Mouse (Mus musculus) lung, embryonic 14.5 days (tissue): ENCODE results near the gene Adam30. TPM values are rescaled to one million over a fixed set of nuclear protein-coding genes. Genes with fewer than 3 reads are reported as not detected.

ENCODE experiments used
- ATAC-seq: fragments of 200-750 bp; cut with Nextera tagmentation; 2 replicates; pipeline ENCODE4 v1.8.0; 2017; ENCODE audit warnings: mild to moderate bottlenecking, moderate TSS enrichment, moderate library complexity; ENCODE audit not compliant: insufficient read depth
- DNase-seq: peaks from one replicate; pipeline ENCODE4 v3.0.0-alpha.2; 2015
- H3K27ac ChIP-seq: fragments of 300-500 bp; sonication (generic); 2 replicates; pipeline ENCODE4 v1.5.1; 2014; ENCODE audit warnings: low read depth, mild to moderate bottlenecking, moderate library complexity
- H3K27me3 ChIP-seq: fragments of 300-500 bp; sonication (generic); 2 replicates; pipeline ENCODE4 v1.6.1; 2014; ENCODE audit warnings: low read length, control low read depth; ENCODE audit not compliant: insufficient read depth
- H3K36me3 ChIP-seq: fragments of 300-500 bp; sonication (generic); 2 replicates; pipeline ENCODE4 v1.6.1; 2014; ENCODE audit warnings: control low read depth; ENCODE audit not compliant: insufficient read depth
- H3K4me1 ChIP-seq: fragments of 300-500 bp; sonication (generic); 2 replicates; pipeline ENCODE4 v1.6.1; 2014; ENCODE audit warnings: antibody characterized with exemption, control low read depth; ENCODE audit not compliant: insufficient read depth
- H3K4me2 ChIP-seq: fragments of 300-500 bp; sonication (generic); 2 replicates; pipeline ENCODE4 v1.6.1; 2014; ENCODE audit warnings: mild to moderate bottlenecking
- H3K4me3 ChIP-seq: fragments of 300-500 bp; sonication (generic); 2 replicates; pipeline ENCODE4 v1.5.1; 2014; ENCODE audit warnings: low read depth, low read length
- H3K9ac ChIP-seq: fragments of 300-500 bp; sonication (generic); 2 replicates; pipeline ENCODE4 v1.6.1; 2014
- H3K9me3 ChIP-seq: fragments of 300-500 bp; sonication (generic); 2 replicates; pipeline ENCODE4 v1.6.1; 2016; ENCODE audit warnings: low read depth, low read length, control low read depth
- CTCF ChIP-seq: IDR thresholded peaks from 2 replicates; pipeline ENCODE4 v1.5.1; 2016; ENCODE audit warnings: antibody characterized with exemption, low read depth
- WGBS: fragments of 180-500 bp; shearing (Covaris S2); extraction: QIAGEN DNeasy Blood & Tissue Kit; methylation state at CpG from one replicate; pipeline ENCODE4 v1.1.7; 2014; 5-methylcytosine and 5-hydroxymethylcytosine counted together
- polyA plus RNA-seq: library from polyadenylated mRNA; unstranded; fragments of >200 nt; fragmentation: Nextera tagmentation; extraction: Ambion mirVana; gene quantifications from 2 replicates; pipeline ENCODE4 v1.2.1, GENCODE M21; 2014

The Adam30 gene
- polyA plus RNA-seq, 1 experiment from 2014 or later, result not detected

- H3K36me3 ChIP-seq, result peaks cover 12% of the 10 kb centered on the region
- TF ChIP-seq CTCF, result no peak
- no peaks in the 10 kb centered on the region for H3K4me1 ChIP-seq
- H3K9ac ChIP-seq, result no peak overlapping the region
- no peaks in the 10 kb centered on the region for H3K9me3 ChIP-seq
- no peak overlapping the region for H3K4me2 ChIP-seq
- ATAC-seq, result no peak
- H3K27me3 ChIP-seq, result no peaks in the 10 kb centered on the region
- no peak for DNase-seq
- H3K4me3 ChIP-seq, result no peak overlapping the region
- H3K27ac ChIP-seq, result no peak overlapping the region
Measured at GRCm38 (mm10) chr3:98153460-98153859, 7.0 kb upstream of the Adam30 start.

GRCm38 (mm10) chr3:98156158-98156557, 4.3 kb upstream of the Adam30 start:
- 26% methylated on average over 4 of the region's 4 CpGs for WGBS
- no peak for ATAC-seq
- TF ChIP-seq CTCF, result no peak
- Histone ChIP-seq H3K9me3 (no peaks in the 10 kb centered on the region), H3K27ac (no peak overlapping the region), H3K4me3 (no peak overlapping the region), H3K4me1 (no peaks in the 10 kb centered on the region), H3K4me2 (no peak overlapping the region), H3K36me3 (no peaks in the 10 kb centered on the region), H3K9ac (no peak overlapping the region), H3K27me3 (no peaks in the 10 kb centered on the region)
- no peak for DNase-seq

GRCm38 (mm10) chr3:98157073-98157472, 3.4 kb upstream of the Adam30 start:
- 55% methylated on average over 2 of the region's 2 CpGs for WGBS
- no peak for DNase-seq

GRCm38 (mm10) chr3:98157585-98157984, 2.8 kb upstream of the Adam30 start:
- H3K9me3 ChIP-seq, result no peaks in the 10 kb centered on the region
- H3K9ac ChIP-seq, result no peak overlapping the region
- TF ChIP-seq CTCF, result no peak
- no peak overlapping the region for H3K4me3 ChIP-seq
- no peaks in the 10 kb centered on the region for H3K4me1 ChIP-seq
- no peaks in the 10 kb centered on the region for H3K27me3 ChIP-seq
- no peaks in the 10 kb centered on the region for H3K36me3 ChIP-seq
- WGBS, result 30% methylated on average over 2 of the region's 2 CpGs
- H3K4me2 ChIP-seq, result no peak overlapping the region
- DNase-seq, result no peak
- ATAC-seq, result no peak
- H3K27ac ChIP-seq, result no peak overlapping the region

More at GRCm38 (mm10) chr3:98157073-98157472, 3.4 kb upstream of the Adam30 start:
- no peaks in the 10 kb centered on the region for H3K27me3 ChIP-seq
- H3K4me2 ChIP-seq, result no peak overlapping the region
- no peaks in the 10 kb centered on the region for H3K4me1 ChIP-seq
- no peak overlapping the region for H3K4me3 ChIP-seq
- no peak for ATAC-seq
- H3K36me3 ChIP-seq, result no peaks in the 10 kb centered on the region
- H3K27ac ChIP-seq, result no peak overlapping the region
- H3K9me3 ChIP-seq, result no peaks in the 10 kb centered on the region
- H3K9ac ChIP-seq, result no peak overlapping the region
- no peak for TF ChIP-seq CTCF

- Histone ChIP-seq H3K27ac (no peak overlapping the region), H3K4me2 (no peak overlapping the region), H3K9ac (no peak overlapping the region), H3K9me3 (no peaks in the 10 kb centered on the region), H3K27me3 (no peaks in the 10 kb centered on the region), H3K4me3 (no peak overlapping the region), H3K36me3 (no peaks in the 10 kb centered on the region), H3K4me1 (no peaks in the 10 kb centered on the region)
- ATAC-seq, result no peak
- TF ChIP-seq CTCF, result no peak
- 69% methylated on average over 4 of the region's 4 CpGs for WGBS
- no peak for DNase-seq
Measured at GRCm38 (mm10) chr3:98158646-98159045, 1.8 kb upstream of the Adam30 start.

GRCm38 (mm10) chr3:98159289-98159688, 1.1 kb upstream of the Adam30 start:
- Histone ChIP-seq H3K9me3 (no peaks in the 10 kb centered on the region), H3K27me3 (no peaks in the 10 kb centered on the region), H3K36me3 (no peaks in the 10 kb centered on the region), H3K4me1 (no peaks in the 10 kb centered on the region), H3K4me2 (no peak overlapping the region), H3K9ac (no peak overlapping the region), H3K27ac (no peak overlapping the region), H3K4me3 (no peak overlapping the region)
- 42% methylated on average over 4 of the region's 4 CpGs for WGBS
- peak; percentile 51 for DNase-seq
- no peak for TF ChIP-seq CTCF
- no peak for ATAC-seq

- ATAC-seq, result no peak
- H3K4me1 ChIP-seq, result no peaks in the 10 kb centered on the region
Measured at GRCm38 (mm10) chr3:98178340-98178739, 17.9 kb downstream of the Adam30 start.

GRCm38 (mm10) chr3:98180805-98181204, 20.4 kb downstream of the Adam30 start:
- no peak overlapping the region for H3K4me2 ChIP-seq
- no peak for ATAC-seq
- WGBS, result 22% methylated on average over 7 of the region's 7 CpGs
- TF ChIP-seq CTCF, result peak; percentile 78
- no peaks in the 10 kb centered on the region for H3K4me1 ChIP-seq
- no peak overlapping the region for H3K27ac ChIP-seq
- no peaks in the 10 kb centered on the region for H3K36me3 ChIP-seq
- no peaks in the 10 kb centered on the region for H3K9me3 ChIP-seq
- H3K4me3 ChIP-seq, result no peak overlapping the region
- no peaks in the 10 kb centered on the region for H3K27me3 ChIP-seq
- no peak overlapping the region for H3K9ac ChIP-seq
- peak; percentile 78 for DNase-seq

More at GRCm38 (mm10) chr3:98178340-98178739, 17.9 kb downstream of the Adam30 start:
- Histone ChIP-seq H3K4me2 (no peak overlapping the region), H3K36me3 (no peaks in the 10 kb centered on the region), H3K9me3 (no peaks in the 10 kb centered on the region), H3K4me3 (no peak overlapping the region), H3K27ac (no peak overlapping the region), H3K27me3 (no peaks in the 10 kb centered on the region), H3K9ac (no peak overlapping the region)
- TF ChIP-seq CTCF, result no peak
- DNase-seq, result no peak
- WGBS, result 73% methylated on average over 4 of the region's 4 CpGs
